Mouse (Mus musculus) liver, adult 2 months (tissue): ENCODE data around the gene Ubl5.

ENCODE experiments used
- CTCF ChIP-seq: fragments of 200-500 bp; IDR thresholded peaks from 2 replicates; pipeline ENCODE4 v1.5.1; 2011; ENCODE audit warnings: low read depth, low read length, control low read depth
- POLR2A ChIP-seq: fragments of 200-500 bp; IDR thresholded peaks from 2 replicates; pipeline ENCODE4 v1.6.1; 2011; ENCODE audit warnings: low read length, control low read depth; ENCODE audit not compliant: insufficient read depth; ENCODE audit errors: extremely low read depth

DNA sequence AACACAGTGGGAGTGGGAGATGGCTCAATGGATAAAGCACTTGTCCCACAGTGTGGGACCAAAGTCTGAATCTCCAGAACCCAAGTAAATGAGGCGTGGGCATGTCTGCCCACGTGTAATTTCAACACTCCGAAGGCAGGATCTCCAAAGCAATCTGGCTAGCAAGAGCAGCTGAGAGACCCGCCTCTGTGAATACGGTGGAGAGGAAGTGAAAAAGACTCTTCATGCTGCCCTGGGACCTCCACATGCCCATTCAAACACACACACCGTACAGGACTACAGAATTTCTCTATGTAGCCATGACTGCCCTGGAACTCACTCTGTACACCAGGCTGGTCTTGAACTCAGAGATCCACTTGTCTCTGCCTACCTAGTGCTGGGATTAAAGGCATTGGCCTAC lies 41.4 kb upstream of the Ubl5 start:
- no peak for TF ChIP-seq CTCF
- TF ChIP-seq POLR2A, result no peak
